Mouse (Mus musculus): ENCODE measurements around the gene Ptgfrn.

- TF ChIP-seq POLR2A (IDR thresholded peaks at IDR 0.05; ENCODE audit: insufficient read depth, low read depth, low read length) (no peak), CTCF (IDR thresholded peaks at IDR 0.05) (no peak)
These were observed 26.4 kb upstream of the Ptgfrn start for GRCm38 (mm10) chr3:101136483-101136882.
